Mouse (Mus musculus): ENCODE data around the gene Ctnna3. TPM values are rescaled to one million over a fixed set of nuclear protein-coding genes. Genes with fewer than 3 reads are reported as not detected.

The Ctnna3 gene
- polyA plus RNA-seq, 1 experiment from 2014 or later: 0.39 TPM

GRCm38 (mm10) chr10:63869123-63869522, 439.2 kb downstream of the Ctnna3 start:
- Histone ChIP-seq H3K4me1 (ENCODE audit: insufficient read depth) (no peaks in the 10 kb centered on the region), H3K27ac (ENCODE audit: low read depth) (no peak overlapping the region), H3K27me3 (ENCODE audit: insufficient read depth, low read length) (no peaks in the 10 kb centered on the region), H3K9me3 (ENCODE audit: low read depth, low read length) (no peaks in the 10 kb centered on the region), H3K4me3 (ENCODE audit: low read depth, low read length) (no peak overlapping the region), H3K4me2 (no peak overlapping the region), H3K36me3 (ENCODE audit: insufficient read depth) (no peaks in the 10 kb centered on the region), H3K9ac (no peak overlapping the region)
- no peak for TF ChIP-seq CTCF (IDR thresholded peaks at IDR 0.05; ENCODE audit: low read depth)
- no peak for DNase-seq
- 74% methylated on average over 7 of the region's 7 CpGs for WGBS
- ATAC-seq (ENCODE audit: insufficient read depth): no peak

GRCm38 (mm10) chr10:63880462-63880903, 450.6 kb downstream of the Ctnna3 start:
- Histone ChIP-seq H3K27ac (ENCODE audit: low read depth) (no peak overlapping the region), H3K9ac (no peak overlapping the region), H3K9me3 (ENCODE audit: low read depth, low read length) (no peaks in the 10 kb centered on the region), H3K4me2 (no peak overlapping the region), H3K36me3 (ENCODE audit: insufficient read depth) (no peaks in the 10 kb centered on the region), H3K27me3 (ENCODE audit: insufficient read depth, low read length) (no peaks in the 10 kb centered on the region), H3K4me1 (ENCODE audit: insufficient read depth) (no peaks in the 10 kb centered on the region), H3K4me3 (ENCODE audit: low read depth, low read length) (no peak overlapping the region)
- DNase-seq (peak; percentile 82), ATAC-seq (ENCODE audit: insufficient read depth) (peak; percentile 87)
- WGBS: 65% methylated on average over 5 of the region's 5 CpGs
- TF ChIP-seq CTCF (IDR thresholded peaks at IDR 0.05; ENCODE audit: low read depth): no peak

GRCm38 (mm10) chr10:63886449-63887088, 456.7 kb downstream of the Ctnna3 start:
- 42% methylated on average over 23 of the region's 23 CpGs for WGBS
- DNase-seq (peak; percentile 61), ATAC-seq (ENCODE audit: insufficient read depth) (peak; percentile 60; the same call in 1 of the 2 replicates)
- no peaks in the 10 kb centered on the region for H3K36me3 ChIP-seq (ENCODE audit: insufficient read depth)
- peak overlapping the region; percentile 39; the same call in 1 of the 2 replicates for H3K27ac ChIP-seq (ENCODE audit: low read depth)
- H3K4me2 ChIP-seq: peak overlapping the region; percentile 56
- H3K9me3 ChIP-seq (ENCODE audit: low read depth, low read length): no peaks in the 10 kb centered on the region
- H3K27me3 ChIP-seq (ENCODE audit: insufficient read depth, low read length): no peaks in the 10 kb centered on the region
- no peak for TF ChIP-seq CTCF (IDR thresholded peaks at IDR 0.05; ENCODE audit: low read depth)
- H3K9ac ChIP-seq: no peak overlapping the region
- H3K4me3 ChIP-seq (ENCODE audit: low read depth, low read length): peak overlapping the region; percentile 20
- H3K4me1 ChIP-seq (ENCODE audit: insufficient read depth): no peaks in the 10 kb centered on the region

- DNase-seq (no peak), ATAC-seq (ENCODE audit: insufficient read depth) (no peak)
- Histone ChIP-seq H3K36me3 (ENCODE audit: insufficient read depth) (no peaks in the 10 kb centered on the region), H3K9ac (no peak overlapping the region), H3K4me1 (ENCODE audit: insufficient read depth) (no peaks in the 10 kb centered on the region), H3K9me3 (ENCODE audit: low read depth, low read length) (no peaks in the 10 kb centered on the region), H3K4me3 (ENCODE audit: low read depth, low read length) (no peak overlapping the region), H3K27me3 (ENCODE audit: insufficient read depth, low read length) (no peaks in the 10 kb centered on the region), H3K27ac (ENCODE audit: low read depth) (no peak overlapping the region), H3K4me2 (no peak overlapping the region)
- WGBS: 87% methylated on average over 5 of the region's 5 CpGs
- no peak for TF ChIP-seq CTCF (IDR thresholded peaks at IDR 0.05; ENCODE audit: low read depth)
Observed at GRCm38 (mm10) chr10:63894612-63895011, 464.7 kb downstream of the Ctnna3 start.

GRCm38 (mm10) chr10:63899891-63900290, 470.0 kb downstream of the Ctnna3 start:
- H3K27ac ChIP-seq (ENCODE audit: low read depth): no peak overlapping the region
- H3K9me3 ChIP-seq (ENCODE audit: low read depth, low read length): no peaks in the 10 kb centered on the region
- ATAC-seq (ENCODE audit: insufficient read depth): no peak
- H3K27me3 ChIP-seq (ENCODE audit: insufficient read depth, low read length): no peaks in the 10 kb centered on the region
- DNase-seq: no peak
- H3K4me2 ChIP-seq: no peak overlapping the region
- no peak for TF ChIP-seq CTCF (IDR thresholded peaks at IDR 0.05; ENCODE audit: low read depth)
- H3K9ac ChIP-seq: no peak overlapping the region
- H3K4me3 ChIP-seq (ENCODE audit: low read depth, low read length): no peak overlapping the region
- no peaks in the 10 kb centered on the region for H3K4me1 ChIP-seq (ENCODE audit: insufficient read depth)
- no peaks in the 10 kb centered on the region for H3K36me3 ChIP-seq (ENCODE audit: insufficient read depth)

DNA sequence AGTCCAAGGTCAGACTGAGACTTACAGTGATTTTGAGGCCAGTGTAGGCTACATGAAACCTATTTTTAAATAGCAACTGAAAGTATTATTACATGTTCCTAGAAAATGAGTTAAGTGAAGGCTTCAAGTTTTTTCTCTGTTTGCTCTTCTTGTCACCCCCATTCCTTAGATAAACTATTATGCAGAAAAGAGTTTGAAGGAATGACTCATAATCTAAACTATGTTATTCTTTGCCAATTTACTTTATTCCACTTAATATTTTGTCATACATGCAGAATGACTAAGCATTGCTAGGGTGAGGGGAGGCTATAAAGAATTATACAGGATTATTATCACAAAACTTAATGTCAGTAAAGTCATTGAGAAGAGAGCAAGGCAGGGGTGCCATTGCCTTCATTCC, 479.0 kb downstream of the Ctnna3 start:
- Histone ChIP-seq H3K9me3 (ENCODE audit: low read depth, low read length) (no peaks in the 10 kb centered on the region), H3K4me1 (ENCODE audit: insufficient read depth) (no peaks in the 10 kb centered on the region), H3K36me3 (ENCODE audit: insufficient read depth) (no peaks in the 10 kb centered on the region), H3K4me2 (no peak overlapping the region), H3K9ac (no peak overlapping the region), H3K27me3 (ENCODE audit: insufficient read depth, low read length) (no peaks in the 10 kb centered on the region), H3K27ac (ENCODE audit: low read depth) (no peak overlapping the region), H3K4me3 (ENCODE audit: low read depth, low read length) (no peak overlapping the region)
- DNase-seq: no peak
- TF ChIP-seq CTCF (IDR thresholded peaks at IDR 0.05; ENCODE audit: low read depth): no peak
- no peak for ATAC-seq (ENCODE audit: insufficient read depth)

GRCm38 (mm10) chr10:63927334-63927733, 497.4 kb downstream of the Ctnna3 start, which contains the start of gene Gm10118:
Gene Gm10118, minus strand, starts transcription at chr10:63927434.
- no peaks in the 10 kb centered on the region for H3K27me3 ChIP-seq (ENCODE audit: insufficient read depth, low read length)
- TF ChIP-seq CTCF (IDR thresholded peaks at IDR 0.05; ENCODE audit: low read depth): no peak
- H3K27ac ChIP-seq (ENCODE audit: low read depth): no peak within 1 kb of the TSS
- H3K36me3 ChIP-seq (ENCODE audit: insufficient read depth): no peaks in the 10 kb centered on the region
- no peak within 1 kb of the TSS for H3K9ac ChIP-seq
- no peaks in the 10 kb centered on the region for H3K9me3 ChIP-seq (ENCODE audit: low read depth, low read length)
- ATAC-seq (ENCODE audit: insufficient read depth) (no peak), DNase-seq (no peak)
- H3K4me3 ChIP-seq (ENCODE audit: low read depth, low read length): no peak within 1 kb of the TSS
- no peaks in the 10 kb centered on the region for H3K4me1 ChIP-seq (ENCODE audit: insufficient read depth)
- no peak within 1 kb of the TSS for H3K4me2 ChIP-seq

Measured in lung, embryonic 14.5 days (tissue).